Mouse (Mus musculus) monocyte, adult 2 months (primary cell): ENCODE results near the gene Irf3.

ENCODE experiments used
- DNase-seq, 2 experiments: peaks; one replicate each; pipeline ENCODE4 v3.0.0; 2022; ENCODE audit warnings: low spot score in 2 of 2, low read depth in 1 of 2

Irf3 gene

DNA sequence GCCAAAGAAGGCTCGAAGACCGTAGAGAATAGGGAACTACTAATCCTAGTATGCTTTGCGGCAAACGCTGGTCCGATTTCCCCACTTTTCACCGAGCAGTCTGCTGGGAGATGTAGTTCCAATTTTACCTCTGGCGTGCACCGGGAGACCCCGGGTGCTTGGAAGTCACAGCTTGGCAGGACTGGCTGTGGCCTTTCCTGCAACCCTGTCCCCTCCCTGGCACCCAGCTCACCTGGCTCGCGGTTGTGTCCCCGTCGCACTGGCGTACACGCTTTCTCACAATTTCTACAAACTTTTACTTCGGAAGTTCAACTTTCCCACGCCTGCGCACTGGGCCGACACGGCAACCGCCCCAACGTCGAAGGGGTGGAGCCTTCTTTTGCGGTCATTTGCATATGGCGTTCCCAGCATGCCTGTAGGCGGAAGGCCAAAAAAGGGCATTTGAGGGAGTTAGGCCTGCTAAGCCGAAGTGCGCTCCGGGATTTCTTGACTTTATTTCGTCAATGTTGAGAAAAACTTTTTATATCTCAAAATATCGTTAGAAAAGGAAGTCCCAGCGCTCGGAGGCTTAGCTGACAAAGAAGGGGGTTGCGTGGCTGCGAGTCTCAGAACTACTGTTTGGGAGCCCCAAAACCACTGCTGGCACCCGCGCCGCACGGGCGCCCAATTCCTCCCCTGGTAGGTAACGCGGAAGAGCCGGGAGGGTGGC lies at the start of gene Irf3:
TSS of gene Irf3 (plus strand) at position 418 of the 709 bp plus-strand sequence.
- DNase-seq, result peak; percentile 90 to 98

DNA sequence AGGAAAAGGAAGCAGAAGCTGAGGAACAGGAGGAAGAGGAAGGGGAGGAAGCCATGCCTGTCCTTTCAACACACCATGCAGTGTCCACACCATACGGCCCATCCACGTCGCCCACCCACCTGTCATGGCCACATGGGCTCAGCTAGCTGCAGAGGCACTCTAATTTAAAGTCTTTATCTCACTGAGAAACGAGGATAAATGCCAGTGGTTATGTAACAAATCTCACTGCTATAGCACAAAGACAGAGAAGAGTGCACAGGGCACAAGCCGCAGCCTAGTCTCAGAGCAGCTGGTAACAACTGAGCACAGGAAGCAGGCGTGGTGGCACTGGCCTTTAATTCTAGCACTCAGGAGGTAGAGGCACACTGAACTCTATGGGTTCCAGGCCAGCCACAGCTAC lies 47.5 kb upstream of the Irf3 start:
- no peak for DNase-seq

DNA sequence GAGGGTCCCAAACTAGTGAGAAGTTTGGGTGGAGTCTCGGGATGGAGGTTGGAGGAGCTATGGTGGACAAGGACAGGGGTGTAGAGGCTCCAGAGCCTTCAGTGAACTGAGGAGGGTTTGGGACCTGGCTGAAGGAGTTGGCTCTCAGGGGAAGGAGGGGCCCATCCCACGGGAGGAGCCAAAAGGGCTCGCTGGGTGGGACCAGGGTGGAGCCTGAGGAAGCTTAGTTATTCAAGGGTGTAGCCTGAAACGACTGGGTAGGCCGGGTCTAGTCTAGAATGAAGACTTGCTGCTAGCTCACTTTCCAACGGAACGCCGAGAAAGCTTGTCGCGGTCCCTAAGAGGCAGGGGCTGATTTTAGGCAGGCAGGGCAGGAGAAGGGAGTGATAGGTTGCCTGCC lies 45.5 kb upstream of the Irf3 start:
- no peak for DNase-seq

DNA sequence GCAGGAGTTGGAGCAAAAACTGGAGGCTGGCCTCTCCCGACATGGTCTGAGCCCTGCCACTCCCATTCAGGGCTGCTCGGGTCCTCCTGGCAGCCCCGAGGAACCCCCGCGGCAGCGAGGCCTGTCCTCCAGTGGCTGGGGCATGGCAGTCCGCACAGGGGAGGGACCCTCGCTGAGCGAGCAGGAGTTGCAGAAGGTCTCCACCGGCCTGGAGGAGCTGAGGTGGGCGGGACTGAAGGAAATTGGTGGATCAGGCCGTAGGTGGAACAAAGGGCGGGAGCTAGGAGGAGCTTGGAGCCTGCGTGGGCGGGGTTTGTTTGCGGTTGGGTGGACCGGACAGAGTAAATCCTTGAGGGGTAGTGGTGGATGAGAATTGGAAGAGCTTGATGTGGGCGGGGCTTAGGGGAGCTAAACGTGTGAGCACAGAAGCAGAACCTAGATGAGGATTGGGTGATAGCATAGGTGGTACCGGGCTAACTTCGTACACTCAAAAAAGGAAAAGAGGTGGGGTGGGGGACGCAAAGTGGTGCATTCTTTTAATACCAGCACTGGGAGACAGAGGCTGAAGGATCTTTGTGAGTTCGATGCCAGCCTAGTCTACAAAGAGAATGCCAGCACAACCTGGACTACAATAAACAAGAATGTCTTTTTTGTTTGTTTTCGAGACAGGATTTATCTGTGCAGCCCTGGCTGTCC lies 44.7 kb upstream of the Irf3 start:
- peak; percentile 63 to 65 for DNase-seq

DNA sequence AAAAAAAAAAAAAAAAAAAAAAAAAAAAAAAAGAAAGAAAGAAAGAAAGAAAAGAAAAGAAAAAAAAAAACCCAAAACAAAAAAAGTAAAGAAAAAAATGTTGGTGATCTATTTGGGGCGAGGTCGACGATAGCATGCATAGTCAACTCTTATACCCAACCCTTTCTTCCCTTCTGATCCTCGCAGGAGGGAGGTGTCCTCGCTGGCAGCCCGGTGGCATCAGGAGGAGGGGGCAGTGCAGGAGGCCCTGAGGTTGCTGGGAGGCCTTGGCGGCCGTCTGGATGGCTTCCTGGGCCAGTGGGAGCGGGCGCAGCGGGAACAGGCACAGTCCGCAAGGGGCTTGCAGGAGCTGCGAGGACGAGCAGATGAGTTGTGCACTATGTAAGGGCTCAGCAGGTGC lies 43.9 kb upstream of the Irf3 start:
- DNase-seq, result no peak

DNA sequence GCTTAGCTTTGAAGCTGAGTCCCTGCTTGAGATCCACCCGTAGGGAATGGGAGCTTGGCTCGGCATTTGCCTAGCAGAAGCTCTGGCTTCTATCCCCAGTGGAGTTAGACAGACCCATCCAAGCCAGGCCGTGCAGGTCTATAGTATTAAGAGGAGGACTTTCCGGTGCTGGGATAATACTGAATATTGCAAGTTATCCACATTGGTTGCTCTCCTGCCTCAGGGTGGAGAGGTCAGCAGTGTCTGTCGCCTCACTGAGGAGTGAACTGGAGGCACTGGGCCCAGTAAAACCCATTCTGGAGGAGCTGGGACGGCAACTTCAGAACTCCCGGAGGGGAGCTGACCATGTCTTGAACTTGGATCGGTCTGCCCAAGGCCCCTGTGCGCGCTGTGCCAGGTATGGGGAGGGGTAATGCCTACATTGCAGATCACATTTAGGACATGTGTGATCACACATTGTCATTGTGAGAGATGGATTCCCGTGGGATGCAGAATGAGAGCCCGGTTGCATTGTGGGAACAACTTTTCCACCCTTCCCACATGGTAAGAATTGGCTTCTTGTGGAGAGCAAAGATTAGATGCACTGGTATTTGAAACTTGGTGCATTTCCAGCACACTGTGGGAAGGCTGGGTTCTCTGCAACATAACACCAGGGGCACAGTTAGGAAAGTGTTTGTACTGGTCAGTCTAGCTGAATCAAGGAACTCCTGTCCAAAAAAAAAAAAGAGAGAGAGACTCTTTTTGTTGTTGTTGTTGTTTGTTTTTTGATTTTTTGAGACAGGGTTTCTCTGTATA lies 43.2 kb upstream of the Irf3 start:
- no peak for DNase-seq

DNA sequence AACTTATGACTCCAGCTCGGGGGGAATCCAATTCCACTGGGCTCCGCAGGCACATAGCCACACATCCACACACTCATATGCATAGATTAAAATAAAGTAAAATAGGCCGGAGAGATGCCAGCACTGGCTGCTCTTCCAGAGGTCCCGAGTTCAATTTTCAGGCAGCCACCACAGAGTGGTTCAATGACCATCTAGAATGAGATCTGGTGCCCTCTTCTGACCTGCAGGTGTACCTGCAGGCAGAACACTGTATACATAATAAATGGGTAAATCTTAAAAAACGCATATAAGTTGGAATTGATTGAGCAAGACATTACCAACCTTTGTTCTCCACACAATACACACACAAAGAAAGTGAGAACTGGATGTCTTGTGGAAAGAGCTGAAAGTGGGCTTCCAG lies 41.8 kb upstream of the Irf3 start:
- DNase-seq, result no peak

DNA sequence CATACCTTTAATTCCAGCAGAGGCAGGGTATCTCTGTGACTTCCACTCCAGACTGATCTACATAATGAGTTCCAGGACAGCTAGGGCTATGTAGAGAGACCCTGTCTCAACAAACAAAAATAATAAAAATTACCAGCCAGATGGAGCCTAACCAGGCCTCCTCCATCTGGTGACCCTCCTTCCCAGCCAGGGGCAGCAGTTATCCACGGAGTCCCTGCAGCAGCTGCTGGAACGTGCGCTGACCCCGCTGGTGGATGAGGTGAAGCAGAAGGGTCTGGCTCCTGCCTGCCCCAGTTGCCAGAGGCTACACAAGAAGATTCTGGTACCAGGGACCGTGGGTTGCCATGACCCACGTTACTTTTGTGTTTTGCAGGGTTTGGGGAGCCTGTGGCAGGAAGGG lies 41.2 kb upstream of the Irf3 start:
- no peak for DNase-seq

DNA sequence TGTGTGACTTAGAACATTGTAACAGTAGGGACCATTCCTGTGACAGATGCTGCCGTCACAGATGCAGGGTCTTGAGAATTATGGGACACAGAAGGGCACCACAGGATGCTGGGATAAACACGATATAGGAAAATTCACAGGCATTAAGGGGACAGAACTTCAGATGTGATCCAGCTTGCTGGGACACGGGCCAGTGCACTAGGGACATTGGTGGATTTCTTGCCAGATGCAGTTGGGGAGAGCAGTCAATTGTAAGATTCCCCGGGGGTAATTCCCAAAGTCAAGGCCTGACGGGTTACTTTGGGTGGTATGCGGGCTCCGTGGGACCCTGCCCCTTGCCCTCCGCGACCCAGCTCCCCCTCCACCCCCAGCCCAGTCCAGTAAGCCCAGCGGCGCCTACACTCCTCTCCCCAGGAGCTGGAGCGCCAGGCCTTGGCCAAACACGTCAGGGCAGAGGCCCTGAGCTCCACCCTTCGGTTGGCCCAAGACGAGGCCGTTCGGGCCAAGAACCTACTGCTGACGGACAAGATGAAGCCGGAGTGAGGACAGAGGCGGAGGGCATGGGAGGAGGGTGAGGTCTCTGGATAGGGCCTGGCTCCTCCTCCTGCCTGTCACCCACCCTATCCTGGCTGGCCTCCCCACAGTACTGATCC lies 40.1 kb upstream of the Irf3 start:
- no peak for DNase-seq

DNA sequence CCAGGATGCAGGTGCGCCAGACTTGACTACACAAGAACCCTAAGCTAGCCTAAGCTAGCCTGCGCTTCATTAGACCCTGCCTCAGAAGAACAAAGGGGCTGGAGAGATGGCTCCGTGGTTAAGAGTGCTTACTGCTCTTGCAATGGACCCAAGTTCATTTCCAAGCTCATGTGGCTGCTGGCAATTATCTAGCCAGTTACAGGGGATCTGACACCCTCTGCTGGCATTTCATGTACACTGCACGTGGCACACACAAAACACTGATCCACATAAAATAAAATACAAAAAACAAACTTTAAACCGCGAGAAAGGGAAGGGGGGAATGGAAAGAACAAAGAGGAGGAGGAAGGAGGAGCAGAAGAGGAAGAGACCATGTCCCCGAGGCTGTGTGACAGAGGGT lies 39.2 kb upstream of the Irf3 start:
- DNase-seq, result no peak

DNA sequence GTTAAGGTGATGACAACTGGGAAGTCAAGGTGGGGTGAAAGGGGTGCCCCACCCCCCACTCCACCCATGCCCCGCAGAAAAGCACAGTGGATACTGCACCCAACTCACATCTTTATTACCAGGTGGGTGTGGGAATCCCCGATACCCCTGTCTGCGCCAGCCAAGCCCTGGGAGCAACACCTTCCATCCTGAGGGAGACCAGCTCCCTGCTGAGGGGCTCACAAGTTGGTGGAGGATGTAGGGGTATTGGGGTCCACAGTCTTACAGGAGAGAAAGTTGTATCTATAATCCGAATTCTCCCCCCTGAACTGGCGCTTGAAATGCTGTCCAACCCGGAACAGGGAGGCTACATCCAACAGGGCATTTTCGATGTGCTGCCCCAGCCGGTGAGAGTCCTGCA lies 38.2 kb upstream of the Irf3 start:
- DNase-seq, result no peak

DNA sequence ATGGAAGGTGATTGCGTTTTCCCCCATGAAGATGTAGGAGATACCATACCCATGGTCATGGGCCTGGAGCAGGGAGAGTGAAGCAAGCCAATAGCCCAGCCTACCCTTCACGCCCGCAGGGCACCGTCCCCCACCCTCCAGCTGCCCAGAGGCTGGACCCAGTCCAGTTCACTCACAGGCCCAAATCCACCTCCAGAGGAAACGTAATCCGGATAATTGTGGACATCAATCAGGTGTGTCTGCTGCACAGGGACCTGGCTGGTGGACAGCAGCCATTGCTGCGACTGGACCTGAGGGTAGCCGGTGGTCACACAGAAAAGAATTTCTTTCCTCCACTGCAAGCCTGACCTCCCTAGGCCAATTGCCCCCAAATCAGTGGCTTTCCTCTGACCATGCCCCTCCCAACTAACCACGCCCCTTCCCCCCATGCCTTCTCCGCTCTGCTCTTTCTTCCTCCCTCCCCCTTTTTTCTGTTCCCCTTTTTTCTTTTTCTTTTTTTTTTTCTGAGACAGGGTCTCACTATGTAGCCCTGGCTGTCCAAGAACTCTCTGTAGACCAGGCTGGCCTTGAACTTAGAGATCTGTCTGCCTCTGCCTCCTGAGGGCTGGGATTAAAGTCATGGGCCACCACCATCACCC lies 37.5 kb upstream of the Irf3 start:
- no peak for DNase-seq

DNA sequence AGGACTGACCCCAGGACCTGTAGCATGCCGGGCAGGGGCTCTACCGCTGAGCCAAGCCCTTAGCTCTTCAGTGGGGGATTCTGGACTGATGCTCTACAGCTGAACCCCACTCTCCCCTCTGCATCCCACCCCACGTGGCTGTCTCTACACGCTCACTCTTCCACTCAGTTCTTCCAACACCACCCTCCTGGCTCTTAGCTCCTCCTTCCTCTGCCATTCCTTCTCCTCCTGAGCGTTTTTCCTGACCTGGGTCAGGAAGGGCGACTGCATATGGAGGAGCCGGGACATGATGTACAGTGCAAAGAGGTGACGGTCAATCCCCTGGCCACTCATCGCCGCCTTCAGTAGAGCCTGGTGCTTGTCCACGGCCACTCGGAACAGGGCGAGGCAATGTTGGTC lies 36.9 kb upstream of the Irf3 start:
- no peak for DNase-seq

DNA sequence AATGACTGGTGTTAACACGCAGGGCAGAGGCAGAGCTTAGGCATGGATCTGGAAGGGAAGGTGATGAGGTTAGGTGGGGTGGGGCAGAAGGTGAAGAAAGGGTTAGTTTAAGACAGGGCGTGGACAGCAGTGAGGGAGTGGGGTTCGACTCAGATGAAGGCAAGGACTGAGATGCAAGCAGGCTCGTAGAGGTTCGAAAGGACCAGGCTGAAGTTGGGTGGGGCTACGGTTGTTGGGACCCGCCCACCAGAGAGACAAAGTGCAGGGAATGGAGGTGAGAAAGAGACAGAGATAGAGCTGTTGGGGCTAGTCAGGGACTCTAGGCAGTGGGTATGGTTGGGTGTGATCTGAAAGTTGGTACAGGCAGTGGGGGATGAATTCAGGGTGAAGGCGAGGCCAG lies 35.1 kb upstream of the Irf3 start:
- no peak for DNase-seq

DNA sequence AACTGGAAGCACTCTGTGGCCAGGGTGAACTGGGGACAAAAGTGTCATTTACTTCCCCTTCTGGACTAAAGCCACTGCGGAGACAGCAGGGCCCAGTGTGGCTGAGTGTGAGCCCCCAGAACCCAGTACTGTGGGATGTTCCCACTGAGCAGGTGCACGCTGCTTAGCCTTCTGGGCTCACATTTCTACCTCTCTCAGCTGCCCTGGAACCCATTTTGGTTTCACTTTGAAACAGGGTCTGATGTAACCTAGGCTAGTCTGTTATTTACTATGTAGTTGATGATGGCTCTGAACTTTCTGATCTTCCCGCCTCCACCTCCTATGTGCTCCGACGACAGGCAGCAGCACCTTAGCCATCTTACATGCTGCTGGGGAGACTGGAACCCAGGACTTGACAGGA lies 34.6 kb upstream of the Irf3 start:
- no peak for DNase-seq

DNA sequence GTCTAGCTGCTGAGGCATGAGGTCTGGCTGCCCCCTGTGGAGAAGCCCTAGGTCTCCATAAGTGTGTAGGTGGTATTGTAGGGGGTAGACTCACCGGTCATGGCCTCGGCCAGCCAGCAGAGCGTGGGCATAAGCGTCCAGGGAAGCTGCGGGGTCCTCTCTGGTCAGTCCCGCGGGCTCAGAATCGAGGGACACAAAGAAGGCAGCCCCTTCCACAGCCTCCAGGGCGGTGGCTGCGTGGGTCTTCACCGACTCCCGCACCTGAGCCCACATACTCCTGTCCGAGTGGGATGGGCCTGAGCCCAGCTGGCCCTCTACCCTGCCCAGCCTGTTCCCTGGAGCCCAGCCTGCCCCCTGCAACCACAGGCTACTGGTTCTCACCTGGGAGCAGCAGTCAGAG lies 32.5 kb upstream of the Irf3 start:
- DNase-seq, result no peak

DNA sequence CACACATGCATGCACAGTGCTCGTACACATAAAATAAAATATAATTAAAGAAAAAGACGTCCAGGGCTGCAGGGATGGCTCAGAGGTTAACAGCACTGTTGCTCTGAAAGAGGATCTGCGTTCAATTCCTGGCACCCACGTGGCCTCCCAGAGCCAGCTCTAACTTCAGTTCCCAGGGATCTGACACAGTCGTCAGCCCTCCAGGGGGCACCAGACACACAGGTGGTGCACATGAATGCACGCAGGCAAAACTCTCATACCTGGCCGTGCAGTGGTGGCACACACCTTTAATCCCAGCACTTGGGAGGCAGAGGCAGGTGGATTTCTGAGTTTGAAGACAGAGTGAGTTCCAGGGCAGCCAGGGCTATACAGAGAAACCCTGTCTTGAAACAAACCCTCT lies 31.5 kb upstream of the Irf3 start:
- DNase-seq, result no peak

DNA sequence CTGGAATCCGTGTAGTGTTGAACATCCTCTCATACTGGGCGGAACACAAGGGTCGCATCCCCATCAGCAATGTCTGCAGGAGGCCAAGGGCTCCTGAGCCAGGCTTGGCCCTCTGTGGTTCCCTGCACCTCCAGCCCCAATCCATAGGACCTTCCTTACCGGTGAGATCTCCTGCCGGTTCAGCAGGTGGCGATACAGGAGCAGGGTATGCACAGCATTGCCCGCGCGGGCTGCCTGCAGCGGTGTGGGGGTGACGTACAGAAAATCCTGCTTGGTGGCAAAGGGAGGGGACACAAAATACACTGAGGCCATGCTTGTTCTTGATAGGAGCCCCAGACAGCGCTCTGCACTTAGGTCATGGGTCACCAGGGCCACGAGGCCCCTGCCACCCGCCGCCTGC lies 30.8 kb upstream of the Irf3 start:
- DNase-seq, result no peak

DNA sequence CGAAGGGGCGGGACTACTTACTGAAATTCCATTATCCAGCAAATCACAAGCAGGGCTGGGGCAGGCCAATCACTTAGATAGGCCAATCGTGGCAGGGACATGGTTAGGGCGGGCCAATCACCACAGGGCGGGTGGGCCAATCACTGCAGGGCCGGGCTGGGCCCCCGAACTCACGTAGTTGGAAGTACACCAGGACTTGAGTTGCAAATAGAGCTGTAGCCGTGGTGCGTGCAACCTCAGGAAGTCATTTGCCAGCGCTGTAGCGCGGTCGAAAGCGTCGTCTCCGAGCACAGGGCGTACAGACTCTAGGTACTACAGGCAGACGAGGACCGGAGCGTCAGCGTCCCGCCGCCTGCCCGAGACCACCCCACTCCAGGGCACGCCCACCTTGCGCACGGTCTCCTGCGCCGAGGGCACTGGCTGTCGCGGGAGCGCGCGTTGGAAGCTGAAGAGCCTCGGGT lies 27.2 kb upstream of the Irf3 start:
- peak in 1 of 2 experiments; percentile 43 for DNase-seq

DNA sequence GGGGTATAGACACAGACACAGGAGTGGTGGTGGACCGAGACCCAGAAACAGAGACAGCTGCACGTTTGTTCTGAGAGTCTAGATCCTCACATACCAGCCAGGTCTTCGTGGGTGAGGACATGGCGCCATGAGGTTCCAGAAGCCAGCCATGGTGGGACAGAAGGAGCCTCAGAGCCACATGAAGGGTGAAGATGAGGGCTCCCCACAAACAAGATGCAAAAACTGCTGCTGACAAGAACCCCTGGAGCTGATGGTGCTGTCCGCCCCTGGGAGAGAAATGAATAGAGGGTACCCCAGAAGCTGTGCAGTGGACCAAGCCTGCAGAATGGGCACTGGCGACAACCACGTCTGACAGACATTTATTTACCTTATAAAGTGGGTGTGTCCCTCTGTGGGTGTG lies 26.3 kb upstream of the Irf3 start:
- no peak for DNase-seq
